Mouse (Mus musculus) lung, postnatal 4 days (tissue): ENCODE data around the gene Lactbl1.

Experiments
- DNase-seq, 2 experiments: peaks; one replicate each; pipeline ENCODE4 v3.0.0; 2021

Gene Lactbl1

GRCm38 (mm10) chr4:136685431-136685869 lies 63.0 kb downstream of the Lactbl1 start:
- DNase-seq: no peak

- DNase-seq: no peak
Observed at GRCm38 (mm10) chr4:136688113-136688512, 65.7 kb downstream of the Lactbl1 start.
